Mouse (Mus musculus) hindbrain, embryonic 16.5 days (tissue): ENCODE data around the gene Btbd16. TPM values are rescaled to one million over a fixed set of nuclear protein-coding genes. Genes with fewer than 3 reads are reported as not detected.

Source experiments
- ATAC-seq: fragments of 200-750 bp; cut with Nextera tagmentation; 2 replicates; pipeline ENCODE4 v1.8.0; 2017; ENCODE audit warnings: moderate TSS enrichment, moderate library complexity
- H3K27ac ChIP-seq: fragments of 300-500 bp; sonication (generic); 2 replicates; pipeline ENCODE4 v1.5.1; 2014; ENCODE audit warnings: low read depth, mild to moderate bottlenecking, control low read depth, low read length, moderate library complexity
- H3K27me3 ChIP-seq: fragments of 300-500 bp; sonication (generic); replicated peaks from 2 replicates; pipeline ENCODE4 v1.6.1; 2014; ENCODE audit warnings: low read length; ENCODE audit not compliant: control insufficient read depth, insufficient read depth
- H3K36me3 ChIP-seq: fragments of 300-500 bp; sonication (generic); 2 replicates; pipeline ENCODE4 v1.6.1; 2014; ENCODE audit warnings: mild to moderate bottlenecking, low read length, moderate library complexity, mixed read lengths; ENCODE audit not compliant: control insufficient read depth, insufficient read depth
- H3K4me1 ChIP-seq: fragments of 300-500 bp; sonication (generic); 2 replicates; pipeline ENCODE4 v1.6.1; 2014; ENCODE audit warnings: low read depth, low read length; ENCODE audit not compliant: control insufficient read depth, insufficient read depth
- H3K4me2 ChIP-seq: fragments of 300-500 bp; sonication (generic); 2 replicates; pipeline ENCODE4 v1.6.1; 2014; ENCODE audit warnings: mild to moderate bottlenecking, low read length, control low read depth, moderate library complexity
- H3K4me3 ChIP-seq: fragments of 300-500 bp; sonication (generic); 2 replicates; pipeline ENCODE4 v1.5.1; 2014; ENCODE audit warnings: mild to moderate bottlenecking, low read length, control low read depth, moderate library complexity
- H3K9ac ChIP-seq: fragments of 300-500 bp; sonication (generic); 2 replicates; pipeline ENCODE4 v1.6.1; 2014; ENCODE audit warnings: low read depth, mild to moderate bottlenecking, control low read depth, low read length, moderate library complexity
- H3K9me3 ChIP-seq: fragments of 300-500 bp; sonication (generic); 2 replicates; pipeline ENCODE4 v1.6.1; 2014; ENCODE audit warnings: mild to moderate bottlenecking, low read length, moderate library complexity; ENCODE audit not compliant: control insufficient read depth
- WGBS: fragments of 180-500 bp; shearing (Covaris S2); extraction: QIAGEN DNeasy Blood & Tissue Kit; methylation state at CpG from one replicate; pipeline ENCODE4 v1.1.7; 2014; 5-methylcytosine and 5-hydroxymethylcytosine counted together
- polyA plus RNA-seq: library from polyadenylated mRNA; unstranded; fragments of >200 nt; fragmentation: Nextera tagmentation; extraction: Ambion mirVana; gene quantifications from 2 replicates; pipeline ENCODE4 v1.2.1, GENCODE M21; 2015

Gene Btbd16
- polyA plus RNA-seq, 1 experiment from 2014 or later = not detected

DNA sequence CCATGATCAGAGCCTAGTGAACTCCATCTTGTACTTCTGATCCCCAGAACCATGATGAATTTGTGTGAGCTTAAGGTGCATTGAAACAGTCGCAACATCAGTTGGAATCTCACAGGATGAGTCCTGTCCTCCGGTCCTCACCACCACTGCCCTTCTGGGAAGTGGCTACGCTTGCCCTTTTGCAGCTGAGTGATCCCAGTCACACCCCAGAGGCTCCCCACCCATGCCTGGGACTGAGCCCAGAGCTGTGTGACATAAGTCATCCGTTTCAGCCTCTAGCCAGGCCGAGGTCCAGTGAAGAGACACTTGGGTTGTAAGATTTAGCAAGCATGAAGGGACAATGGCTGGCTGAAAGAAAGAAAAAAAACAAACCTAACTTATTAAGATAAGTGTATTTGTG, 31.1 kb downstream of the Btbd16 start:
- ATAC-seq = no peak
- H3K4me1 ChIP-seq = no peaks in the 10 kb centered on the region
- 81% methylated on average over 5 of the region's 5 CpGs for WGBS

DNA sequence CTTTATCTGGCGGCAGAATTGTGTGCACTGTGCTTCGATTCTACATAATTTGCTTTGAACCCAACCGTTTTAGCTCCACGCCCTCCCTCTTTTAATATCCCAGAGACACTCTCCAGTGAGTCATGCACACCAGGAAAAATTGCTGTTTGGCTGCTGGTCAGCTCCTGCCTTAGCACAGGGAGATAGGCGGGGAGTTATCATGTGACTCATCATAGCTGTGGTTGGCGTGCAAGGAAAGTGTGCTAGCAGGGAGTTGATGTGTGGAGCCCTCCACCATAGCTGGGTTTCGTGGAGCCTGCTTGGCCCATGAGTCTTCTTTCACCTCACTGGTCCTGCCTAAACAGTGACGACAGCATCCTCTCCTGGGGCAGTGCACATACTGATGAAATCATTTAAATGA, 33.9 kb downstream of the Btbd16 start:
- no peak for ATAC-seq
- Histone ChIP-seq H3K4me2 (no peak overlapping the region), H3K4me1 (no peaks in the 10 kb centered on the region), H3K4me3 (no peak overlapping the region), H3K9me3 (no peaks in the 10 kb centered on the region), H3K27me3 (no peaks in the 10 kb centered on the region), H3K36me3 (no peaks in the 10 kb centered on the region), H3K27ac (no peak overlapping the region), H3K9ac (no peak overlapping the region)
- WGBS = 64% methylated on average over 8 of the region's 8 CpGs

More for the DNA sequence above, 31.1 kb downstream of the Btbd16 start:
- H3K9me3 ChIP-seq = no peaks in the 10 kb centered on the region
- no peak overlapping the region for H3K27ac ChIP-seq
- no peak overlapping the region for H3K9ac ChIP-seq
- H3K27me3 ChIP-seq = no peaks in the 10 kb centered on the region
- no peaks in the 10 kb centered on the region for H3K36me3 ChIP-seq
- H3K4me3 ChIP-seq = no peak overlapping the region
- H3K4me2 ChIP-seq = no peak overlapping the region

DNA sequence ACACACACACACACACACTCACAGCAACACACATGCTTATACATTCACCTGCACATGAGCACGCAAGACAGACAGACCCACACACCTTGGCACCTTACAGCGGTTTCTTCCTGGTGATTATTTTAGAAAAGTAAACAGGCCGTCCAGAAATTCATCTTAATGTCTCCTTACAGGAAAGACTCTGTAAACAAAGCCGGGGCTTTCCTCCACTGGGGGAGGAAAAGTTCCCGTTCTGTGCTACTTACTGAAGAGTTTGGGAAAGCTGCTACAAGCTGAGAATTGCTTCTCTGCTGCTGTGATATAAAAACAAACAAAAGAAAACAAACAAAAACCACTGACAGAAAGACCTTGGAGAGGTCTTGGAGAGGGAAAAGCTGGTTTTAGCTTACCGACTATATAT, 34.8 kb downstream of the Btbd16 start:
- WGBS = 81% methylated on average over 6 of the region's 6 CpGs
- no peak for ATAC-seq

DNA sequence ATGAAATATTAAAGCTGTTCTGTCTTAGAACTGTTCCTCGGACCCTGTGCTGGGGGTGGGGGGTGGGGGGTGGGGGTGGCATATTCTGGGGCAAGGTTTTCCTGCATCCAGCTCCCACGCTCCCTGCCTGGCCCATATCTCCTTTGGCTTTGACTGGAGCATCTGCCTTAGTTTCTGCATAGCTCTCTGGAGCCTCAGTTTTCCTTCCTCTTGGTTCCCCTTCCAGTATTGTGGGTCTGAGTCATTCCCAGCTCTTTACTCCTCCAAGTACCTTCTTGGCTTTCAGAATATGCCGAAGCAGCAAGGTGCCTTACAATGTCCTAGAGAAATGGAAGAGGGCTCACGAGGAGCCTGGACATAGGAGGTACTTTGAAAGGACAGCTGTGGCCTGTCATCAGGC, 36.4 kb downstream of the Btbd16 start:
- no peak overlapping the region for H3K9ac ChIP-seq
- H3K9me3 ChIP-seq = no peaks in the 10 kb centered on the region
- H3K4me1 ChIP-seq = no peaks in the 10 kb centered on the region
- H3K4me3 ChIP-seq = no peak overlapping the region
- no peak for ATAC-seq
- WGBS = 86% methylated on average over 4 of the region's 4 CpGs
- no peaks in the 10 kb centered on the region for H3K36me3 ChIP-seq
- no peak overlapping the region for H3K27ac ChIP-seq
- no peaks in the 10 kb centered on the region for H3K27me3 ChIP-seq
- no peak overlapping the region for H3K4me2 ChIP-seq

More for the DNA sequence above, 34.8 kb downstream of the Btbd16 start:
- Histone ChIP-seq H3K4me2 (no peak overlapping the region), H3K27ac (no peak overlapping the region), H3K36me3 (no peaks in the 10 kb centered on the region), H3K9ac (no peak overlapping the region), H3K4me3 (no peak overlapping the region), H3K27me3 (no peaks in the 10 kb centered on the region), H3K4me1 (no peaks in the 10 kb centered on the region), H3K9me3 (no peaks in the 10 kb centered on the region)

DNA sequence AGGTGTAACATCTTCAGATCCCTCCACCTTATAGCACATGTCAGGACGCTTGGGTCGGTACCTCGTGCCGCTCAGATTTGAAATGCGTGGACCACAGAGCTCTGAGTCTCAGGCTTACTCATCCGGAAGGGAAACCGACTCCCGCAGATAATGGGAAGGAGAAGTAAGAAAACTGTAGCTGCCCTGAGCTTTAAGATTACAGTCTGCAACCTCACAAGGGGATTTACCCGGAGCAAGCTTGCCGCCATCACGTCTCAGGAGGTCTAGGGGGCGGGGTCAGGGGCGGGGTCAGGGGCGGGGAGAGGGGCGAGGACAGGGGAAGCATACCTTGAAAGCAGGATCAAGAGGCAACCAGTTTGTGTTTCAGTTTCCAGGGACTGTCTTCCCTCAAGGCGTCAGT, 38.5 kb downstream of the Btbd16 start:
- no peaks in the 10 kb centered on the region for H3K36me3 ChIP-seq
- H3K4me1 ChIP-seq = no peaks in the 10 kb centered on the region
- 42% methylated on average over 16 of the region's 16 CpGs for WGBS
- no peaks in the 10 kb centered on the region for H3K27me3 ChIP-seq
- no peak for ATAC-seq
- H3K27ac ChIP-seq = no peak overlapping the region
- no peaks in the 10 kb centered on the region for H3K9me3 ChIP-seq
- H3K4me2 ChIP-seq = no peak overlapping the region
- H3K9ac ChIP-seq = no peak overlapping the region
- H3K4me3 ChIP-seq = no peak overlapping the region

DNA sequence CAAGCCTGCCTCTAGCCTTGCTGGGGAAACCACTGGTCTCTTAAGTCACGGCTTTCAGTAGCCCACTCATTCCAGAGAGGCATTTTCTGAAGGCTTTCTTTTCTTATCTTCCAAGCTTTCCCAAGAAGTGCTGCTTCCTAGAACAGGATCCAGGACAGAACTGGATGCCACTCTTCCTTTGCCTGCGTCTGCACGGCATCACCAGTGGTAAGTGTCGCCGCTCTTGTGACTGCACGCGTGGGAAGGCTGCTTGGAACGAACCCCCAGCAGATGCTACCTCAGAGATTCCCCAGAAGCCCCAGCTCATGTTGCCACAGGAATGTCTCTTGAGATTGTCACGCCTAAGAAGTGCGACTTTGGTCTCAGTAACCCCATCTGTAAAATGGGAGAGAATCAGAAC, 41.7 kb downstream of the Btbd16 start:
- Histone ChIP-seq H3K9me3 (no peaks in the 10 kb centered on the region), H3K27me3 (no peaks in the 10 kb centered on the region), H3K4me3 (no peak overlapping the region), H3K4me1 (no peaks in the 10 kb centered on the region; the same call in 1 of the 2 replicates), H3K27ac (no peak overlapping the region), H3K9ac (no peak overlapping the region), H3K36me3 (no peaks in the 10 kb centered on the region), H3K4me2 (no peak overlapping the region)
- WGBS = 95% methylated on average over 10 of the region's 10 CpGs
- no peak for ATAC-seq

DNA sequence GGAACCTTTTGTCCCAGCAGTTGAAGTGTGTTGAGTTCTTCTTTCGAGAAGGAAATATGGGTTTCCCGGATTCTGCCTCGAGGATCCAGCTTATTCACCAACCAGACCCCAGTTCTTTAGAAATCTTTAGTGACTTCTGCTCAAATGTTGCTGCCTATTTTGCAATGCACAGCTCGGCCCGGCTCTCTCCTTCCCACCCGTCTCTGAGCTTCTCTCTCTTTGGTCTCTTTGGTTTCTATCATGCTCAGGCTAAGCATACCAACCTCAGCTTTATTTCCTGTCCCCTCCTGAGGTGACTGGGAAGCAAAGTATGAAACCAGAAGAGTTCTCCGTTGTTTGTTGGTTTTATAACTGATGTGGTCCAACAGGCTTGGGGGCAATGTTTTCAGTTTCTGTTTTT, 42.4 kb downstream of the Btbd16 start:
- Histone ChIP-seq H3K9ac (no peak overlapping the region), H3K9me3 (no peaks in the 10 kb centered on the region), H3K36me3 (no peaks in the 10 kb centered on the region), H3K4me2 (no peak overlapping the region), H3K4me3 (no peak overlapping the region), H3K4me1 (no peaks in the 10 kb centered on the region; the same call in 1 of the 2 replicates), H3K27me3 (no peaks in the 10 kb centered on the region), H3K27ac (no peak overlapping the region)
- 88% methylated on average over 7 of the region's 7 CpGs for WGBS
- ATAC-seq = no peak

DNA sequence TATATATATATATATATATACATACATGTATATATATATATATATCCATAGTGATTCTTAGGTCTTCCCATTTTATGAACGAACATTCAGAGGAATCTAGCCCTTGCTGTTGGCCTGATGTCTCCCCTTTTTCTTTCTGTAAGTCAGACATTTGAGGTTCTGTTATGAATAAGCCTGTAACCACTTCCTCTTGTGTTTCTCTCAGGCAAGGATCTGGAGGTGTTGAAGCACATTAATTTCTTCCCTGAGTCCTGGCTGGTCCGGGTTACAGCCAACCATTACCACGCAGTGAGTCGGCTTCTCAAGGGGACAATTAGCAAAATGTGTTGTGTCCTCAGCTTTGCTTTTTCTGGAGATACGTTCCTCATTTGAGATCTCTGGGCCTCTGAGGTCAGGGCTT, 44.9 kb downstream of the Btbd16 start:
- no peaks in the 10 kb centered on the region for H3K9me3 ChIP-seq
- no peak for ATAC-seq

DNA sequence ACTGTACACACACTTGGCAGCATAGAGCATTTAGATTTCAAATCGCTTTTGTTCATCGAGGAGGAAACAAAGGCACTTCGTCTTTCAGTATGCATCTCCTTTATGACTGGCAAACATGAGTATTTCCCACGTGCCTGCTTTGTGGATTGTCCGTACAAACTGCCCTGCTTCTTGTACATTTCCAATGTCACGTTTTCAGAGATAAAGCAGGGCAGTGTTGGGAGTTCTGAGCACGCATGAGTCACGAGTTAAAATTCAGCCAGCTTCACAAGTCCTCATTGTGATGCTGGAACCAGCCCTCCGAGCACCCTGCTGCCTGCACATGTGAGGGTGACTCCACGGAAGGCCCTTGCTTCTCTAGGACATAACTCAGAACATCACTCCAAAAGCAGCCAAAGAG, 45.8 kb downstream of the Btbd16 start:
- Histone ChIP-seq H3K9me3 (no peaks in the 10 kb centered on the region), H3K4me3 (no peak overlapping the region), H3K9ac (no peak overlapping the region), H3K36me3 (no peaks in the 10 kb centered on the region), H3K27ac (no peak overlapping the region), H3K4me1 (no peaks in the 10 kb centered on the region; the same call in 1 of the 2 replicates), H3K4me2 (no peak overlapping the region), H3K27me3 (no peaks in the 10 kb centered on the region)
- 66% methylated on average over 10 of the region's 10 CpGs for WGBS
- ATAC-seq = no peak

More for the DNA sequence above, 44.9 kb downstream of the Btbd16 start:
- Histone ChIP-seq H3K4me1 (no peaks in the 10 kb centered on the region; the same call in 1 of the 2 replicates), H3K27ac (no peak overlapping the region), H3K4me2 (no peak overlapping the region), H3K27me3 (no peaks in the 10 kb centered on the region), H3K9ac (no peak overlapping the region), H3K36me3 (no peaks in the 10 kb centered on the region), H3K4me3 (no peak overlapping the region)
- 88% methylated on average over 5 of the region's 5 CpGs for WGBS

DNA sequence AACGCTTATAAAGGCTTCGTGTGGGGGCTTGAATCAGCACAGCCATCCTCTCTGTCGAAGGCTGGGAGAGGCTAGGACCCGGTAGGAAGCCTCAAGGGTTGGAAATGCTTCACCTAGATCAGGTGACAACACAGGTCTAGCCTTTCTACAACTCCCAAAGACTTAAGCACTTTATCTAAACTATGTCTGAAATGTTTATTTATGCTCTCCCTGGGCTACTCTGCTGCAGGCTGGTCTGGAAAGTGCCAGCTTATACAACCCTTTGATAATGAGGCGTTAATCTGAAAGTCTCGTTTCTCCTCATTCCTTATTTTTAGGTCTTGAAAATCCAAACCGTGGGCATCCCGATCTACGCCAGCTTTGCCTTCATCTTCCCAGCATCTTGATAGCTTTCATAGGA, 50.1 kb downstream of the Btbd16 start:
- H3K36me3 ChIP-seq = no peaks in the 10 kb centered on the region
- H3K4me2 ChIP-seq = no peak overlapping the region
- no peaks in the 10 kb centered on the region for H3K27me3 ChIP-seq
- H3K4me3 ChIP-seq = no peak overlapping the region
- 82% methylated on average over 9 of the region's 9 CpGs for WGBS
- ATAC-seq = no peak
- no peaks in the 10 kb centered on the region for H3K9me3 ChIP-seq
- no peak overlapping the region for H3K9ac ChIP-seq
- no peak overlapping the region for H3K27ac ChIP-seq
- no peaks in the 10 kb centered on the region; the same call in 1 of the 2 replicates for H3K4me1 ChIP-seq
